Mouse (Mus musculus) olfactory bulb, adult 2 months (tissue): Measurements from ENCODE around the gene Osbp2. TPM values are rescaled to one million over a fixed set of nuclear protein-coding genes. Genes with fewer than 3 reads are reported as not detected.

ENCODE experiments used
- H3K27ac ChIP-seq: fragments of 200-500 bp; 2 replicates; pipeline ENCODE4 v1.5.1; 2012; ENCODE audit warnings: low read depth, low read length; ENCODE audit not compliant: insufficient read depth
- H3K4me1 ChIP-seq: fragments of 200-500 bp; 2 replicates; pipeline ENCODE4 v1.6.1; 2012; ENCODE audit warnings: low read length; ENCODE audit not compliant: control insufficient read depth, insufficient read depth
- H3K4me3 ChIP-seq: fragments of 200-500 bp; 2 replicates; pipeline ENCODE4 v1.5.1; 2012; ENCODE audit warnings: mild to moderate bottlenecking, low read depth, low read length, moderate library complexity; ENCODE audit not compliant: insufficient read depth
- CTCF ChIP-seq: fragments of 200-500 bp; IDR thresholded peaks from 2 replicates; pipeline ENCODE4 v1.5.1; 2012; ENCODE audit warnings: low read depth, mild to moderate bottlenecking, low read length, moderate library complexity; ENCODE audit not compliant: insufficient read depth
- POLR2A ChIP-seq: fragments of 200-500 bp; IDR thresholded peaks from 2 replicates; pipeline ENCODE4 v1.6.1; 2012; ENCODE audit warnings: mild to moderate bottlenecking, low read depth, low read length, moderate library complexity; ENCODE audit not compliant: insufficient read depth
- WGBS: fragments of 180-500 bp; shearing (Covaris S2); methylation state at CpG from one replicate; pipeline ENCODE4 v1.1.7; 2018; 5-methylcytosine and 5-hydroxymethylcytosine counted together
- polyA plus RNA-seq: library from polyadenylated mRNA; stranded (reverse); fragments of >200 nt; gene quantifications from 2 replicates; pipeline ENCODE4 v1.2.4, GENCODE M21; 2012; ENCODE audit warnings: low replicate concordance; ENCODE audit not compliant: missing spikeins, insufficient read depth, insufficient read length

Gene Osbp2
- polyA plus RNA-seq, 1 experiment: not detected

DNA sequence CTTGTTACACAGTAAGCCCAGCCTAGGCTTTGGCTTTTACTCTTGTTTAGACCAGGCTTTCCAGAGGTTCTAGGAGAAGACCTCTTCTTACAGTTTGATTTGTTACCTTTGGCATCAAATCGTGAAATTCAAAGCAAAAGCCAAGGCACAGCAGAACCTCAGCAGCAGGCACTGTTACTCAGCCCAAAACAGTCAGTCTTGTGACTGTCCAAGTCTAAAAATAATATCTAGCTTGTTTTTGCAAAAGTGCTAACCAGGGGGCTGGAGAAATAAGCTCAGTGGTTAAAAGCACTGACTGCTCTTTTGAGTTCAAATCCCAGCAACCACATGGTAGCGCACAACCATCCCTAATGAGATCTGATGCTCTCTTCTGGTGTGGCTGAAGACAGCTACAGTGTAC is 176.8 kb downstream of the Osbp2 start:
- TF ChIP-seq CTCF: no peak
- H3K4me3 ChIP-seq: no peak overlapping the region
- peaks cover 2% of the 10 kb centered on the region; the same call in 1 of the 2 replicates for H3K4me1 ChIP-seq
- WGBS: 61% methylated on average over 2 of the region's 2 CpGs
- H3K27ac ChIP-seq: peak overlapping the region; percentile 69; the same call in 1 of the 2 replicates

DNA sequence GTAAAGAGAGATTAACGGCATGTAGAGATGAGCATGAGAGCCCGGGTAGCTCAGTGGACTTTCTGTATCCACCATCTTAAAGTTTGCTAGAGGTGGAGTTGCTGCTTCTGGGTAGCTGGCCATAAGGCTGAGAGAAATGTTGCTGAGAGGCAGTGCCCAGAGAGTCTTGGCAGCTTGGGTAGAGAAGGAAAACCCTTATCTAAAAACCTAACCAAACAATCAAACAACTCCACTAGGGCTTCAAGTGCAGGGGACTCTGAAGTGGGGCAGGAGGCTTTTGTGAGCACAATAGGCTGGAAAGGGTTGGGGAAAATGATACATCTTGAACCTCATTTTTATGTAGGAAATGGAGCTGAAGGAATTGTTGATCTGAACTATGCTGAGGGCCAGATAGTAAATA is 177.4 kb downstream of the Osbp2 start:
- H3K27ac ChIP-seq: no peak overlapping the region
- H3K4me1 ChIP-seq: peaks cover 2% of the 10 kb centered on the region; the same call in 1 of the 2 replicates
- TF ChIP-seq POLR2A: no peak
- TF ChIP-seq CTCF: no peak
- H3K4me3 ChIP-seq: no peak overlapping the region
- WGBS: 89% methylated on average over 2 of the region's 2 CpGs

GRCm38 (mm10) chr11:3685431-3685830 is 178.3 kb downstream of the Osbp2 start:
- H3K4me1 ChIP-seq: peaks cover 2% of the 10 kb centered on the region; the same call in 1 of the 2 replicates
- 92% methylated on average over 8 of the region's 8 CpGs for WGBS
- no peak overlapping the region for H3K4me3 ChIP-seq
- H3K27ac ChIP-seq: no peak overlapping the region
- TF ChIP-seq CTCF (no peak), POLR2A (no peak)

- H3K4me1 ChIP-seq: peaks cover 2% of the 10 kb centered on the region; the same call in 1 of the 2 replicates
- TF ChIP-seq CTCF (no peak), POLR2A (no peak)
- 87% methylated on average over 5 of the region's 5 CpGs for WGBS
- H3K4me3 ChIP-seq: no peak overlapping the region
- no peak overlapping the region for H3K27ac ChIP-seq
Measured at GRCm38 (mm10) chr11:3684723-3685430, 178.8 kb downstream of the Osbp2 start.

DNA sequence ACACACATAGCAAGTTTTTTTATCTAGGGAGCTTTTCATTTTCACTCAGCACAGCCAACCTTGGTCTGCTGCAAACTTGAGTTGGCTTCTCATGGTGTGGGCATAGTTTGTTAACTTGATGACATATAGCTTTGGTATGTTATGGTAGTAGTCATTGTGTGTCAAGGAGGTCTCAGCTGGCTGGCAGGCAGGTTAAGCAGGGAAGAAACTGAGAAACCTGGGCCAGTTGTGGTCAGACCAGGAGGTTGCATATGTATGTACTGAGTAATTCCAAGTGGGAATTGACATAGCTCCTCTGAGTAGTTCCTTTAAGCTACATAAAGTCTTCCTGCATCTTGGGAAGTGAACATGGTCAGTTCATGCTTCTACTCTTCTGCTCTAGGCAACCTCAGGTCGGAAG is 179.5 kb downstream of the Osbp2 start:
- 100% methylated on average over 1 of the region's 1 CpGs for WGBS
- Histone ChIP-seq H3K4me1 (peaks cover 2% of the 10 kb centered on the region; the same call in 1 of the 2 replicates), H3K4me3 (no peak overlapping the region), H3K27ac (no peak overlapping the region)
- TF ChIP-seq POLR2A (no peak), CTCF (no peak)

GRCm38 (mm10) chr11:3683696-3684095 is 180.0 kb downstream of the Osbp2 start:
- H3K4me1 ChIP-seq: peaks cover 2% of the 10 kb centered on the region; the same call in 1 of the 2 replicates
- TF ChIP-seq CTCF (no peak), POLR2A (no peak)

GRCm38 (mm10) chr11:3679771-3680170 is 183.9 kb downstream of the Osbp2 start:
- no peak overlapping the region for H3K4me3 ChIP-seq

More at GRCm38 (mm10) chr11:3683696-3684095, 180.0 kb downstream of the Osbp2 start:
- H3K27ac ChIP-seq: no peak overlapping the region
- WGBS: 93% methylated on average over 11 of the region's 11 CpGs
- no peak overlapping the region for H3K4me3 ChIP-seq

DNA sequence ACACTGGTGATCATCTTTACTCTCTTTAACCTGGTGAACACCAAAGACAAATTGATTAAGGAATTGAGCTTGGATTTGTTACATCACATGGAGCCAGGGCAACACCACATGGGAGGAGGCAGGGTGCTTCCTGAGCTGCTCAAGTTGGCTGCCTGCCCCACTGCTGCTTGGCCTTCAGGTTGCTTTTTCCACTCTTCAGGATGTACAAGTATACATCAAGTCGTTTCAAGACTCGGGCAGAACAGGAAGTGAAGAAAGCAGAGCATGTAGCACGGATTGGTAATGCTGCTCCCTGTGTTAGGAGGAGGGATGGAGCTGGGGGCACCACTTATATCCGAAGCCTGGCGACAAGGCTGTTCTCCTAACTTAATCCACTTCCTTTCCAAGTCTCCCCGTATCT is 186.5 kb downstream of the Osbp2 start:
- H3K27ac ChIP-seq: no peak overlapping the region
- no peaks in the 10 kb centered on the region for H3K4me1 ChIP-seq
- no peak for TF ChIP-seq CTCF
- TF ChIP-seq POLR2A: no peak
- WGBS: 73% methylated on average over 6 of the region's 6 CpGs
- no peak overlapping the region for H3K4me3 ChIP-seq

More at GRCm38 (mm10) chr11:3679771-3680170, 183.9 kb downstream of the Osbp2 start:
- no peaks in the 10 kb centered on the region for H3K4me1 ChIP-seq
- WGBS: 95% methylated on average over 3 of the region's 3 CpGs
- TF ChIP-seq POLR2A: no peak
- no peak for TF ChIP-seq CTCF
- H3K27ac ChIP-seq: no peak overlapping the region

DNA sequence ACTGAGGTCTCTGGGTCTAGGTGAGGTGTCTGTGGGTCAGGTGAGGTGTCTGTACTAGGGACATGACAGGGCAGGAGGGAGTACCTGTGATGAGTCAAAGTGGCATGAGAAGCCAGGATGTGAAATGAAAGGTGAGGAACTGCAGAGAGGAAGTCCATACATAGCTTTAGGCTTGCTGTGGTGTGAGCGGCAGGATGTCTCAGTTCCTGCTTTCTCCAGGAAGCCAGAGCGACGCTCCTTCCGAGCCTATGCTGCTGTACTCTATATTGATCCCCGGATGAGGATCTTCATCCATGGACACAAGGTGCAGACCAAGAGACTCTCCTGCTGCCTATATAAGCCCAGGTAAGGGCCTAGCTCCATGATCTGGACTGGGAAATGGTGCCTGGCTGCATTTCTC is 187.3 kb downstream of the Osbp2 start:
- no peak for TF ChIP-seq POLR2A
- no peak for TF ChIP-seq CTCF
- WGBS: 98% methylated on average over 5 of the region's 5 CpGs
- Histone ChIP-seq H3K27ac (no peak overlapping the region), H3K4me3 (no peak overlapping the region), H3K4me1 (no peaks in the 10 kb centered on the region)

DNA sequence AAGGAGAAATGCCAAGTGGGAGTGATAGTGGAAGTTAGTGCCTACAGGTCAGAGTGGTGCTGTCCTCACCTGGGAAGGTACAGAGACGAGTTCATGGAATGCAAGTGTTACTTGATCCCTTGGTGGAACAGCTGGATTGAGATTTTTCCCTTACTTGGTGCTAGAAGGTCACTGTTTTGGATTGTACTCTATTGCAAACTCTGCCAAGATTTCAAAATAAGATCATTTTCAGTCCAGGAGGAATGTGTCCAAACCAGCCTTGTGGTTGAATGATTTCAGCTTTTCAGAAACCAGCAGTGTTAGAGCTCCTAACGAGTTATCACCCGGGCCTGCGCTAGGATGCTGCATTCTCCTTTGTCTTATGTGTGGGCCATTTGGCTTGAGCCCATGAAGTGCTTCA is 189.2 kb downstream of the Osbp2 start:
- TF ChIP-seq CTCF: no peak
- TF ChIP-seq POLR2A: no peak
- H3K27ac ChIP-seq: no peak overlapping the region
- H3K4me3 ChIP-seq: no peak overlapping the region
- no peaks in the 10 kb centered on the region for H3K4me1 ChIP-seq
- WGBS: 34% methylated on average over 4 of the region's 4 CpGs
